Mouse (Mus musculus) layer of hippocampus, postnatal 36 days (tissue): Measurements from ENCODE around the gene Lcn5. TPM values are rescaled to one million over a fixed set of nuclear protein-coding genes. Genes with fewer than 3 reads are reported as not detected.

Source experiments
- DNase-seq, 2 experiments: peaks; one replicate each; pipeline ENCODE4 v3.0.0; 2022
- total RNA-seq, 2 experiments: library from RNA; stranded (reverse); gene quantifications; 2 replicates each; pipeline ENCODE4 v1.2.3; 2021

Lcn5 gene
- total RNA-seq, result not detected

DNA sequence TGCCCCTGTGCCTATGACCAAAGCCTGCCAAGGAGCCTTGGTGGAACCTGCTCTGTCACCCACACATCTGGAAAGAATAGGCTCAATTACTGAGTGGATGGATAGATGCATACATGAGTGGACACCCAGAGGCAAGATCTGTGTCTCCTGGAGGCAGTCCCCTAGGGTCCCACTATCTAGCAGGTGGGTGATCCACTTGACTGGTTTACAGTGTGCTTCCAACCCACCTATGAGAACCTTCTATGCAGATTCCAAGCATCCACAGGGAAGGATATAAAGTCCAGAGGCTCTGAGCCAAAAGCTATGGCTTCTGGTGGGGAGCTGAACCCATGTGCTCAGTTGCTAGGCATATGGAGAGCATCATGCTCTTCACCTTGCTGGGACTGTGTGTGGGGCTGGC lies at the start of gene Lcn5:
Lcn5 (plus strand) TSS at position 301 of the 400 bp plus-strand sequence.
- no peak for DNase-seq

GRCm38 (mm10) chr2:25608671-25609070 lies 49.1 kb upstream of the Lcn5 start:
- no peak for DNase-seq

DNA sequence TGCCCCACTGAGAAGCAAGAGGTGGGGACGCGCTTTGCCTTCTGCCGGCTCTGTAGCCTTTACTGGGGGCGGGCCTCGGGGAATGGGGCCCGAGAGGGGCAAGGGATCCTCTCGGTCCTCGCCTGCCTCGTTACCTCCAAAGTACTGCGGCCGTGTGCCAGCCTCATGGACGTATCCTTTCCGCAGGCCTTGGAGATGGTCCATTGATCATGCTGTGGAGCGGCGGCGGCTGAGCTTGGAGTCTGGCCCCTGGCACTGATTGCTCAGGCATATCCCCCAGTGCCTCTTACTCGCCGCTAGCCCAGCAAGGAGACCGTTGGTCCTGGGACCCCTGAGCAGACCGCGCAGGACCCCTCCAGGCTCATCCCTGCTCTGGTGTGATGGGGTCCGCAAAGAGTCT lies 41.4 kb upstream of the Lcn5 start:
- no peak for DNase-seq

GRCm38 (mm10) chr2:25617578-25617977 lies 40.2 kb upstream of the Lcn5 start, which contains the start of gene Ccdc183:
Ccdc183 (minus strand) TSS chr2:25617678.
- DNase-seq, result no peak

DNA sequence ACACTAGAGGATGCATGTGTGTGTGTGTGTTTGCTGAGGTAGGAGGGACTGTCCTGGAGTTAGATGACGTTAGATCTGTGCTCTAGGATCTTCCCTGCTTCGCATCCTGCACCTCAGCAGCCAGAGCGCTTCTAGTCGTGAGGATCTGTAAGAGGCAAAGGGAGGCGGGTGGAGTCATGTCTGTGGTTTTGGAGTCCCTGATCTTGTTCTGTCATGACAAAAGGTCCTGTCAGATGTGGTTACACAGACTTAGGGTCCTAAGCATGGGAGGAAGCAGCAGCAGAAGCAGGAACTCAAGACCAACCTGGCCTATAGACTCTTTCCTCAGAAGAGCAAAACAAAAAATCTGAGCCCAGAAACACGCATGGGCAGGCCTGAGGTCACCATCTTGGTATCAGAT lies 37.4 kb upstream of the Lcn5 start:
- no peak for DNase-seq

DNA sequence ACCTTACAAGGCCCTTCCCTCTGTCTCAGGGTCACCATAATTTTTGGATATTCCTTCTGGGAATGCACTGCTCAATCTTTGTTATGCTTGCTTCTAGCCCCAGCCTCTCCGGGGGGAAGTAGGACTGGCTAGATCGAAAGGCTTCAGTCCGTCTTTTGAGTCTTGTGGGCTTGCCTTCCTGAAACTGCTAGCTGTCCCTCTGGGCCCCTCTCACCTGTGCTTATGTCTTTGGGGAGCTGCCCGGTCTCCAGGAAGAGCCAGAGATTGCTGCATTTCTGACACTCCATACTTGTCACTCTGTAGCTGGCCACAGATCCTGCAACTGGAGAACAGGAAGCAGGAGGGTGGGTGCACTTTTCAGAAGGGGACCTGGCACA lies 36.9 kb upstream of the Lcn5 start:
- DNase-seq, result no peak

- peak; percentile 81 to 82 for DNase-seq
These were observed 36.2 kb upstream of the Lcn5 start, which contains the start of gene Tmem141 for GRCm38 (mm10) chr2:25621229-25622200. Tmem141 (minus strand) TSS chr2:25622005.

DNA sequence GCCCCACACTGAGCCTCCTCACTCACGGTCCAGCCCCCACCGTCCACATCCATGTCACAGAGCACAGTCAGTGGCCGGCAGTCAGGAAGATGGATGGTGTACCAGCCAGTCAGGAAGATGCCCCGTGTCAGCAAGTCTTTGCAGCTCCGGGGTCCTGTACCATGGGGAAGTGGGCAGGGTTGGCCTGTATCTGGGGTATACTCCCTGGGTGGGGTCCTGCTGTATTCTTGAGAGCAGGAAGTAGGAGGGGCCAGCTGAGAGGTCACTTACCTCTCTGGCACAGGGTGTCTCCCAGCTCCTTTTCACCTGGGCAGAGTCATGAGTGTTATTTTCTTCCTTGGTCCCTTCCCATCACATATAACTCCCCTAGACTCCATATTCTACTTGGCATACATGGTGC lies 31.8 kb upstream of the Lcn5 start:
- DNase-seq, result no peak

GRCm38 (mm10) chr2:25627811-25628210 lies 29.9 kb upstream of the Lcn5 start, which contains the start of gene Fcna:
Fcna (minus strand) TSS chr2:25628030.
- no peak for DNase-seq

DNA sequence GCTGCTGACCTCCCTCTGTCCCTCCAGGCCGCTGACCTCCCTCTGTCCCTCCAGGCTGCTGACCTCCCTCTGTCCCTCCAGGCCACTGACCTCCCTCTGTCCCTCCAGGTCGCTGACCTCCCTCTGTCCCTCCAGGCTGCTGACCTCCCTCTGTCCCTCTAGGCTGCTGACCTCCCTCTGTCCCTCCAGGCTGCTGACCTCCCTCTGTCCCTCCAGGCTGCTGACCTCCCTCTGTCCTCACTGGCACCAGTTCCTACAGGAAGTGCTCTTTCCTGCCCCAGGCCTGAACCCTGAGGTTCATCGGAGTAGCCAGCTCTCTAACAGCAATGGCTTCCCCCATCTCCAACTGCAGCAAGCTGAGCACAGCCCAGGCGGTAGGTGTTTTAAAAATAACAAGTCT lies 29.0 kb upstream of the Lcn5 start:
- no peak for DNase-seq

GRCm38 (mm10) chr2:25633616-25634015 lies 24.1 kb upstream of the Lcn5 start:
- DNase-seq, result no peak

GRCm38 (mm10) chr2:25634046-25634445 lies 23.7 kb upstream of the Lcn5 start:
- DNase-seq, result no peak

- no peak for DNase-seq
These were observed 17.9 kb upstream of the Lcn5 start for GRCm38 (mm10) chr2:25639890-25640289.

DNA sequence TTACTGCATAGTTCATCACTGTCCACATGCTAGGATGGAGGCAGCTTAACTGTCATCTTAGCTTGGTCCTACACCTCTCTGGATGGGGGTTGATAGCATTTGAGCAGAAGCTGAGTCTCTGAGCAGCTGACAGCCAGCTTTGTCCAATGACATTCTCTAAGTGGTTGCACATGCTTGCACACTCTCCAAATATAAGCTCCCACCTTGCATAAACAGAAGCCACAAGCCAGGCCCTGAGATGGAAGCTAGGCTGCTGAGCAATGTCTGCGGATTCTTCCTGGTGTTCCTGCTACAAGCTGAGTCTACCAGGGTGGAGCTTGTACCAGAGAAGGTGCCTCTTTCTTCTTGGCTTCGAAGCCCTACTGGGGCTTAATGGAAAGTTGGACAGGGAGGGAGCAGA lies 4.8 kb upstream of the Lcn5 start, which contains the start of gene Lcn8:
Lcn8 (plus strand) TSS at position 219 of the 400 bp plus-strand sequence.
- no peak for DNase-seq

- DNase-seq, result no peak
These were observed 3.2 kb upstream of the Lcn5 start for GRCm38 (mm10) chr2:25654502-25654901.

DNA sequence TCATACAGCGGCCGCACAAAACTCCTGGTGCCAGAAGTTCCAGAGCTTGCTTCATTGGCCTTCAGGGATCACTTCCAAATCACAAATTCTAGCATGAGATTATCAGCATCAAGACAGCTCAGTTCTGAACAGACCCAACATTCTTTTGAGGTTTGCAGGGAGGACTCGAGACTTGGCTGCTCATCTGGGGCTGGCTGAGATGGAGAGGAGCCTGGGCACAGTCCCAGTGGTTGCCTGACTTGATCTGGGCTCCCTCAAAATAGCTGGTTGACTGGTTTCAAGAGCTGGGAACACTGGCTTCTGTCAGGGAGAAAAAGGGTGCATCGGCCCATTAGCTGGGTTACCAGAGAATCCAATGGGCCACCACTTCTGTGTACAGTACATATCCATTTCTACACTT lies 1.1 kb upstream of the Lcn5 start:
- DNase-seq, result peak in 1 of 2 experiments; percentile 19

DNA sequence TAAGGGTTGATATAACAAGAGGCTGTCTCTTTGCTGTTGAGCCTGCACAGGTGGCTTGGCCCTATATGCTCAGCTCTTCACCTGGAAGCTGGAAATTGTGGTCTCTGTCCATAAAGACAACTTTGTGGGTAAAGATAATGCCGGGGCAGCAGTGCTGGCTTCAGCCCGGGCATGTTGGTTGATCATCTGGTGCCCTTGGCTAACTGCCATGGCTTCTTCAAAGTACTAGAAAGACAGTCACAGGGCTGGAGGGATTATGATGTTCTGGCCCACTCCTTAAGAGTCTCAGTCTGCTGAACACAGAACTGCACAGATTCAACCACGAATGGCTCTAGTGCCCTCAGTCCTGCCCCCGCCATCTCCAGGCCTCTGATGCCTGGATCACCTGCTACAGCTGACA lies 506 bp upstream of the Lcn5 start:
- DNase-seq, result no peak

GRCm38 (mm10) chr2:25660279-25660678 lies 2.5 kb downstream of the Lcn5 start:
- no peak for DNase-seq

- no peak for DNase-seq
These were observed 3.7 kb downstream of the Lcn5 start for GRCm38 (mm10) chr2:25661245-25661970.

GRCm38 (mm10) chr2:25663511-25663910 lies 5.8 kb downstream of the Lcn5 start:
- DNase-seq, result peak; percentile 19 to 32

- DNase-seq, result no peak
These were observed 6.4 kb downstream of the Lcn5 start for GRCm38 (mm10) chr2:25664125-25664524.

GRCm38 (mm10) chr2:25666516-25666915 lies 8.8 kb downstream of the Lcn5 start:
- DNase-seq, result no peak

- DNase-seq, result no peak
These were observed 18.7 kb downstream of the Lcn5 start, which contains the start of gene Lcn6 for GRCm38 (mm10) chr2:25676486-25676885. Lcn6 (plus strand) TSS chr2:25676786.
